Mouse (Mus musculus) midbrain, embryonic 16.5 days (tissue): ENCODE measurements around the gene Itpkb. TPM values are rescaled to one million over a fixed set of nuclear protein-coding genes. Genes with fewer than 3 reads are reported as not detected.

ENCODE experiments used
- ATAC-seq: fragments of 200-750 bp; cut with Nextera tagmentation; 2 replicates; pipeline ENCODE4 v1.8.0; 2017; ENCODE audit warnings: moderate TSS enrichment
- H3K27ac ChIP-seq: fragments of 300-500 bp; sonication (generic); 2 replicates; pipeline ENCODE4 v1.5.1; 2014; ENCODE audit warnings: mild to moderate bottlenecking, low read length, mixed read lengths
- H3K27me3 ChIP-seq: fragments of 300-500 bp; sonication (generic); 2 replicates; pipeline ENCODE4 v1.6.1; 2014; ENCODE audit warnings: low read depth, low read length, mixed read lengths; ENCODE audit not compliant: control insufficient read depth, insufficient read depth
- H3K36me3 ChIP-seq: fragments of 300-500 bp; sonication (generic); 2 replicates; pipeline ENCODE4 v1.6.1; 2014; ENCODE audit warnings: mild to moderate bottlenecking, low read length, moderate library complexity, mixed read lengths; ENCODE audit not compliant: control insufficient read depth, insufficient read depth
- H3K4me1 ChIP-seq: fragments of 300-500 bp; sonication (generic); 2 replicates; pipeline ENCODE4 v1.6.1; 2014; ENCODE audit warnings: mild to moderate bottlenecking, low read length, mixed read lengths; ENCODE audit not compliant: control insufficient read depth, insufficient read depth
- H3K4me2 ChIP-seq: fragments of 300-500 bp; sonication (generic); 2 replicates; pipeline ENCODE4 v1.6.1; 2014; ENCODE audit warnings: mild to moderate bottlenecking, low read length, mixed read lengths
- H3K4me3 ChIP-seq: fragments of 300-500 bp; sonication (generic); 2 replicates; pipeline ENCODE4 v1.5.1; 2014; ENCODE audit warnings: low read depth, mild to moderate bottlenecking, low read length, moderate library complexity, mixed read lengths
- H3K9ac ChIP-seq: fragments of 300-500 bp; sonication (generic); 2 replicates; pipeline ENCODE4 v1.6.1; 2014; ENCODE audit warnings: low read depth, low read length, mixed read lengths
- H3K9me3 ChIP-seq: fragments of 300-500 bp; sonication (generic); replicated peaks from 2 replicates; pipeline ENCODE4 v1.6.1; 2014; ENCODE audit warnings: mild to moderate bottlenecking, low read length, mixed read lengths; ENCODE audit not compliant: control insufficient read depth, poor library complexity, severe bottlenecking
- WGBS: fragments of 180-500 bp; shearing (Covaris S2); extraction: QIAGEN DNeasy Blood & Tissue Kit; methylation state at CpG from one replicate; pipeline ENCODE4 v1.1.7; 2014; 5-methylcytosine and 5-hydroxymethylcytosine counted together
- polyA plus RNA-seq: library from polyadenylated mRNA; unstranded; fragments of >200 nt; fragmentation: Nextera tagmentation; extraction: Ambion mirVana; gene quantifications from 2 replicates; pipeline ENCODE4 v1.2.1, GENCODE M21; 2015

Itpkb gene
- polyA plus RNA-seq, 1 experiment from 2014 or later: 2.2 TPM

DNA sequence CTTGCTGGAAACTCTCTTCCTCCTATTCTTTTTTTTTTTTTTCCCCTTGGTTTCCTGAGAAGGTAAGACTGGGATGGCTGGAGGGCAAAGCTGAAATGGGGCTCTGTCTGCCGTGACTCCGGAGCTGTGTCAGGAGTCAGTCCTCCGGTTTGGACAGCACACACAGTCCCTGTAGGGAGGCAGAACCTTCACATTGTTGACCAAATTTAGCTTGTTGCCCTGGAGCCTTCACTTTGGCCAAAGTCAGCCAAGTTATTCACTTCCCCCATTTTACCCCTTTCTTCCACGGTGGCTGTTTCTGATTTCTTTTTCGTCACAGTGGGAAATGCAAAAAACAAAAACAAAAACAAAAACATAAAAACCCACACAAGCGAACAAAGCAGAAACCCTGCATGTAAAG is 18.0 kb upstream of the Itpkb start:
- Histone ChIP-seq H3K4me3 (no peak overlapping the region), H3K36me3 (no peaks in the 10 kb centered on the region), H3K9me3 (no peaks in the 10 kb centered on the region), H3K27me3 (no peaks in the 10 kb centered on the region), H3K4me1 (peaks cover 17% of the 10 kb centered on the region), H3K9ac (no peak overlapping the region), H3K4me2 (no peak overlapping the region), H3K27ac (peak overlapping the region; percentile 23; the same call in 1 of the 2 replicates)
- 63% methylated on average over 6 of the region's 6 CpGs for WGBS
- ATAC-seq: no peak

- no peak overlapping the region for H3K4me3 ChIP-seq
- peak; percentile 72 for ATAC-seq
- peaks cover 17% of the 10 kb centered on the region for H3K4me1 ChIP-seq
- H3K27ac ChIP-seq: peak overlapping the region; percentile 23
- WGBS: 24% methylated on average over 6 of the region's 6 CpGs
- H3K27me3 ChIP-seq: no peaks in the 10 kb centered on the region
- H3K9ac ChIP-seq: peak overlapping the region; percentile 58; the same call in 1 of the 2 replicates
- peak overlapping the region; percentile 15; the same call in 1 of the 2 replicates for H3K4me2 ChIP-seq
- H3K36me3 ChIP-seq: no peaks in the 10 kb centered on the region
- H3K9me3 ChIP-seq: no peaks in the 10 kb centered on the region
These were observed 17.4 kb upstream of the Itpkb start for GRCm38 (mm10) chr1:180312792-180313311.

DNA sequence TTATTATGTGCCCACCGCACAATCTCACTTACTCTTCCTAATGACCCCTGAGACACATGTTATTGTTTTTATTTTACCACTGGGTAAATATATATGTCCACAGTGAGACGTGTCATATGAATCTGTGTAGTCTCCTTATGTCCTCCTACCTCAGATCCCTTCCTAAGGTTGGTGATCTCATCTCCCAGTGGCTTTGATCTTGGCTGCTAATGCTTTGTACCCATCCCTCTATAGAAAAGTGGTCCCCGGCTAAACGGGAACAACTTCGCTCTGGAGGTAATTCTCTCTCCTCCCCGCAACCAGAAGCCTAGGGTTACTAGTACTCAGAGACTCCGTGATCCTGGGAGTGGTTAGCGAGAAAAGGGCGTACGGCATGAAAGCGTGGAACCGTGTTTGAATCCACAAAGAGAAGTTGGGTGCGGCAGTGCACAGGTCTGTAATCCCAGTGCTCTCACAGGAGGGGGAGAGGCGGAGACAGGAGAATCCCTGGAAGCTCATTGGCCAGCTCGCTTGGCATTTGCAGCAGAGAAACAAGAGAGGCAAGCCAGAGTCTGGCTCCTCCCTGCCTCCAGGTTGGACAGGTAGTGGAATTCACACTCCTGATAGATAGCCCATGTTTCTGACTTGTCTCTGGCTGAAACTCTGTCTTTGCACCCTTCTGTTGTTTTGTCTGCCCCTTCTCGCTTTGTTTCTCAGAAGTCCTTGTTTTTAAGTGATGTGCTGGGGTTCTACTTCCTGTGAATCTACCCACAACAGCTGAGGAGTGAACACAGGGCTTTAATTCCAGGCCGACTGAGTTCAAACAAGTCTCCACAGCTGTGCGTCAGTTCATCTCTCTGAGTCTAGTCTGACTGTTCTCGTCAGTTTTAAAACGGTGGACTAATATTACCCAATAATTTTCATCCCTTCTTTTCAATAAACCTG is 16.5 kb upstream of the Itpkb start:
- 10% methylated on average over 20 of the region's 20 CpGs for WGBS
- ATAC-seq: peak; percentile 89
- peak overlapping the region; percentile 33 for H3K4me3 ChIP-seq
- H3K27ac ChIP-seq: peak overlapping the region; percentile 65
- no peaks in the 10 kb centered on the region for H3K9me3 ChIP-seq
- no peaks in the 10 kb centered on the region for H3K27me3 ChIP-seq
- H3K9ac ChIP-seq: peak overlapping the region; percentile 58
- no peaks in the 10 kb centered on the region for H3K36me3 ChIP-seq
- H3K4me1 ChIP-seq: peaks cover 17% of the 10 kb centered on the region
- peak overlapping the region; percentile 64 for H3K4me2 ChIP-seq

DNA sequence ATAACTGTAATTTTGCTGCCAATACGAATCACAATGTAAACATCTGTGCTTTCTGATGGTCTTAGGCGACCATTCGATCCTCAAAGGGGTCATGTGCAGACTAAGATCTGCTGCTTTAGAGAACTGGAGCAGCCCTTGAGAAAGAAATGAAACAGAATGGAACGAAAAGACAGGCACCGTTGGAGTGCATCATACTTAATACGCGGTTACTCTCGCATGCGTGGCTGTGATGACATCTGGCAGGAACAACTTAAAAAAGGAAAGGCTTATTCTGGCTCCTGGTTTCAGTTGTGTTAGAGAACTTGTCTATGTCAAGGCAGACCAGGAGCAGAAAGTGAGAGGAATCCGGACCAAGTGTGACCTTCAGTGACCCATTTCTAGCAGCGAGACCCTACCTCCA is 15.6 kb upstream of the Itpkb start:
- Histone ChIP-seq H3K9me3 (no peaks in the 10 kb centered on the region), H3K27me3 (no peaks in the 10 kb centered on the region), H3K4me3 (no peak overlapping the region), H3K27ac (no peak overlapping the region), H3K4me1 (peaks cover 17% of the 10 kb centered on the region), H3K36me3 (no peaks in the 10 kb centered on the region), H3K9ac (no peak overlapping the region), H3K4me2 (no peak overlapping the region)
- 83% methylated on average over 11 of the region's 11 CpGs for WGBS
- ATAC-seq: no peak

GRCm38 (mm10) chr1:180315127-180315526 is 15.2 kb upstream of the Itpkb start:
- 68% methylated on average over 3 of the region's 3 CpGs for WGBS
- H3K27me3 ChIP-seq: no peaks in the 10 kb centered on the region
- no peaks in the 10 kb centered on the region for H3K9me3 ChIP-seq
- no peak overlapping the region for H3K27ac ChIP-seq
- no peaks in the 10 kb centered on the region for H3K36me3 ChIP-seq
- no peak overlapping the region for H3K4me2 ChIP-seq
- H3K4me3 ChIP-seq: no peak overlapping the region
- no peak overlapping the region for H3K9ac ChIP-seq
- H3K4me1 ChIP-seq: peaks cover 17% of the 10 kb centered on the region
- no peak for ATAC-seq

DNA sequence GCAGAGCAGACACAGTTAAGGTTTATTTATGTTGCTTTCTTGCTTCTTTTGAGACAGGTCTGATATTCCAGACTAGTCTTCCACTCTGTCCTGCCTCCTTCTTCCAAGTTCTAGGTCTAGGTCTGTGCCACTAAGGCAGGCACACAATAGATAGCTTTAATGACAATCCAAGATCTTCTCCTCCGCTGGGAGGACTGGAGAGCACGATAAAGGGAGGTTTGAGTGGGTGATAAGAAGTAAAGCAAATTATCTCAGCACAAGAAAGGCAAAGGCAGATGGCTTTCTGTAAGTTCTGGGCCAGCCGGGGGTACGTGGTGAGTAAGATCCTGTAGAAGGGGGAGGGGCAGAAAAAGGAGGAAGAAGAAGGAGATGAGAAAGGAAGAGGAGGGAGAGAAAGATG is 12.8 kb upstream of the Itpkb start:
- no peak overlapping the region for H3K4me2 ChIP-seq

DNA sequence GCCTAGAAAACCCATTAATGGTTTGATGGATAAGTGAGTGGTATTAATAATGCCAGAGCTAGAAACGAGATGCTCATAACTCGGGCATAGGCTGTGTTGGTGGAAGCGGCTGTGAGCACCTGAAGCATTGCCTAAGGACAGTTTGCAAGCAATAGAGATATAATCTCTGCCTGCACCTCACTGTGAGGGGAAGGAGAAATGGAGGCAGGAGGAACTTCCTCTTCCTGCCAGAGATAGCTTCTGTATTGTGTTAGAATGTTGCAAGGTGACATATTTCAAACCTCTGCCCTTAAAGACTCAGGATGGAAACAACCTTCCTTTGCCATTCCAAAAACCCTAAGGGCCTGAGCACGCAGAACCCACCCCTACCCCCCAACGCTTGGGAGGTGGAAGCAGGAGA is 11.9 kb upstream of the Itpkb start:
- Histone ChIP-seq H3K4me3 (no peak overlapping the region), H3K9ac (no peak overlapping the region), H3K4me2 (no peak overlapping the region), H3K36me3 (no peaks in the 10 kb centered on the region), H3K27ac (no peak overlapping the region), H3K27me3 (no peaks in the 10 kb centered on the region), H3K9me3 (no peaks in the 10 kb centered on the region), H3K4me1 (peaks cover 9% of the 10 kb centered on the region)
- WGBS: 92% methylated on average over 5 of the region's 5 CpGs
- ATAC-seq: no peak

More for the DNA sequence above, 12.8 kb upstream of the Itpkb start:
- no peak overlapping the region for H3K4me3 ChIP-seq
- no peak overlapping the region for H3K9ac ChIP-seq
- peaks cover 17% of the 10 kb centered on the region for H3K4me1 ChIP-seq
- H3K27me3 ChIP-seq: no peaks in the 10 kb centered on the region
- no peaks in the 10 kb centered on the region for H3K9me3 ChIP-seq
- H3K36me3 ChIP-seq: no peaks in the 10 kb centered on the region
- H3K27ac ChIP-seq: no peak overlapping the region
- 85% methylated on average over 4 of the region's 4 CpGs for WGBS
- no peak for ATAC-seq

GRCm38 (mm10) chr1:180319895-180320294 is 10.4 kb upstream of the Itpkb start:
- Histone ChIP-seq H3K9me3 (no peaks in the 10 kb centered on the region), H3K4me1 (no peaks in the 10 kb centered on the region), H3K4me2 (no peak overlapping the region), H3K4me3 (no peak overlapping the region), H3K36me3 (no peaks in the 10 kb centered on the region), H3K9ac (no peak overlapping the region), H3K27me3 (no peaks in the 10 kb centered on the region), H3K27ac (no peak overlapping the region)
- 7% methylated on average over 10 of the region's 10 CpGs for WGBS
- no peak for ATAC-seq

GRCm38 (mm10) chr1:180322896-180323295 is 7.4 kb upstream of the Itpkb start:
- ATAC-seq: no peak
- H3K9me3 ChIP-seq: no peaks in the 10 kb centered on the region
- 94% methylated on average over 3 of the region's 3 CpGs for WGBS
- H3K4me3 ChIP-seq: no peak overlapping the region
- no peaks in the 10 kb centered on the region for H3K4me1 ChIP-seq
- no peak overlapping the region for H3K9ac ChIP-seq
- H3K4me2 ChIP-seq: no peak overlapping the region
- H3K36me3 ChIP-seq: no peaks in the 10 kb centered on the region
- H3K27ac ChIP-seq: no peak overlapping the region
- no peaks in the 10 kb centered on the region for H3K27me3 ChIP-seq
